Mouse (Mus musculus) c-Kit-positive CD71-positive TER-119-positive erythroid progenitor cells, embryonic 14.5 days (primary cell): ENCODE measurements around the gene Sit1.
A peak's percentile ranks its signal among the peaks of the same experiment; 100 is the strongest.
"Not testable (repeated sequence)": the region's sequence is repeated elsewhere in the genome, so short reads cannot be mapped to it uniquely, and the experiment has no call there.

Experiments used
- DNase-seq: peaks from one replicate; pipeline ENCODE4 v3.0.0-alpha.2; 2013; ENCODE audit warnings: low spot score

The Sit1 gene

GRCm38 (mm10) chr4:43499407-43500333 is 16.1 kb upstream of the Sit1 start, which contains the start of gene Arhgef39:
Gene Arhgef39, minus strand, starts transcription at chr4:43499695.
- peak; percentile 85 for DNase-seq

- no peak for DNase-seq
These were observed 15.4 kb upstream of the Sit1 start for GRCm38 (mm10) chr4:43498983-43499382.

GRCm38 (mm10) chr4:43497946-43498345 is 14.4 kb upstream of the Sit1 start:
- DNase-seq, result no peak

GRCm38 (mm10) chr4:43497405-43497804 is 13.9 kb upstream of the Sit1 start:
- no peak for DNase-seq

DNA sequence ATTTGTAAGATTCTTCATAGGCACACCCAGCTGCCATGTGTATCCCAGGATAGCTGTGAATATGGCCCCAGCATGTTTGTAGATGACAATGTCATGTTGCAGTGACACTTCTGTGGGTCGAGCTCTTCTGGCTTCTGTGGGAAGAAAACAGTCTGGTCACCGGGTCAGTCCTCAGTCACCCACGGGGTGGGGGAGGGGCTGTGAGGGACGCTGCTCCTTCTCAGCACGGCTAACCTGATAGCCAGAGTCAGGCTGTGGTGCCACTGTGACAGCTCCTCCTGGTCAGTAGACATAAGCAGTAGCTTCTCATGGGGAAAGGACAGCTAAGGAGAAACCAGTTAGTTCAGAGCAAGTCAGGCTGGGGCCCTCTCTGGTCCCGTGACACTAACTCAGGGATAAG is 13.1 kb upstream of the Sit1 start:
- DNase-seq, result no peak

DNA sequence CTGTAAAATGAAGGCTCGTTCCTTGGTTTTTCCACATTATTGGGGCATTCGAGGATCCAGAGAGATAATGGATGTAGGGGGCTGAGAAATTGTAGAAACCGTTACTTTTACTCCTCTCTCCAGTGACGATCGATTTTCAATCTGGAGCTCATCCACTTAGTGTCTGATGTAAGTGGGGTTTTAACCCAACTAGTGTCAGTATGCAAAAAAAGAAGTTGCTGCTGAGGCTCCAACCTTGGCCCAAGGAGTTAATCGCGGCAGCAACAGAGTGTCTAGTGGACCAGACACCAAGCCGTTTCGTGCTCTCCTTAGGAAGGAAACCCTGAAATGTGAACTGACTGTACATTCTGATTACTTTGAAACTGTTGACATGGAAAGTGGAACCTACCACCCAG is 10.3 kb upstream of the Sit1 start:
- DNase-seq, result peak; percentile 46

- peak; percentile 95 for DNase-seq
These were observed 9.8 kb upstream of the Sit1 start for GRCm38 (mm10) chr4:43493186-43493845.

GRCm38 (mm10) chr4:43492821-43493185 is 9.3 kb upstream of the Sit1 start, which contains the start of gene Ccdc107:
Gene Ccdc107, plus strand, starts transcription at chr4:43492900.
- DNase-seq, result peak; percentile 91

GRCm38 (mm10) chr4:43492101-43492820 is 8.7 kb upstream of the Sit1 start:
- DNase-seq, result no peak

DNA sequence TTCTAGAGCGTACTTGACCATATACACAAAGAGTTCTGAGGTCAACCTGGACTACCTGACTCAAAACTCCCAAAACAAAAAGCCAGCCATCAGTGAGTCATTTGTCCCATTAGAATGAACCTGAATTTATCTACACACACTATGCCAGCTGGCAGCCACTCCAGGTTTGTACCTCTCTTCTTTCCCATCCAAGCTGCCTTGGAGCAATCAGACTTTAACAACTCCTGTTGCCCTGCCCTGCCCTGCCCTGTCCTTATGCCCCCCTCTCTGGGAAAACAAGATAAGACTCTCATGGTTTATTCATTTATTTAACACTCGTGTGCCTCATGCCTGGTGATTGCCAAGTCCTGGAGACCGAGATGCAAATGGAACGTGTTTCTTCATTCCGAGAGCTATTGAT is 7.3 kb upstream of the Sit1 start:
- peak; percentile 61 for DNase-seq

- no peak for DNase-seq
These were observed 6.1 kb upstream of the Sit1 start for GRCm38 (mm10) chr4:43489611-43490010.

DNA sequence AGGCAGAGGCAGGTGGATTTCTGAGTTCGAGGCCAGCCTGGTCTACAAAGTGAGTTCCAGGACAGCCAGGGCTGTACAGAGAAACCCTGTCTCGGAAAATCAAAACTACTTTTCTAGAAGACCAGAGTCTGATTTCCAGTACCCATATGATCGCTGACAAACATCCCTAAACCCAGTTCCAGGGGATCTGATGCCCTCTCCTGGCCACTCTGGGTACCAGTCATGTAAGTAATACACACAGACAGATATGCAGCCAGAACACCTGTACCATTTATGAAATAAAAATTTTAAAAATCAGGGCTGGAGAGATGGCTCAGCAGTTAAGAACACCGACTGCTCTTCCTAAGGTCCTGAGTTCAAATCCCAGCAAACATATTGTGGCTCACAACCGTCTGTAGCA is 2.1 kb upstream of the Sit1 start:
- DNase-seq, result not testable (repeated sequence)

DNA sequence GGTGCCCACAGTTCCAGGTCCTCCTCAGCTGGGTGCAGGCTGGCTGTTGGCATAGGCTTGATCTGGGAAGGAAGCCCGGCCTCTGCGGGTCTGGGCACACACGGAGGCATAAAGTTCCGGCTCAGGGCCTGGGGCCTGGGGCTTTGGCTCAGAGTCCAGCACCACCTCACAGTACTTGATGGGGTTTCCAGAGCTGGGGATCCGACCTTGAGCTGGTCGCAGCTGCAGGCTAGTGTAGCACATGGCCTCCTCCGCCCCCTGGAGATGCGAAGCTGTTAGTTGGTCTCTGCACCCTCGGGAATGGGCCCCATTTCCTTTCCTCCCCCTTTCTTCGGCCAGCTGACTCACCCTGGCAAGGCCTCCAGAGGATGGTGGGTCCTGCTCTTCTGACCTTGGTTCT is 943 bp downstream of the Sit1 start:
- no peak for DNase-seq

GRCm38 (mm10) chr4:43481894-43482456 is 1.6 kb downstream of the Sit1 start:
- no peak for DNase-seq

DNA sequence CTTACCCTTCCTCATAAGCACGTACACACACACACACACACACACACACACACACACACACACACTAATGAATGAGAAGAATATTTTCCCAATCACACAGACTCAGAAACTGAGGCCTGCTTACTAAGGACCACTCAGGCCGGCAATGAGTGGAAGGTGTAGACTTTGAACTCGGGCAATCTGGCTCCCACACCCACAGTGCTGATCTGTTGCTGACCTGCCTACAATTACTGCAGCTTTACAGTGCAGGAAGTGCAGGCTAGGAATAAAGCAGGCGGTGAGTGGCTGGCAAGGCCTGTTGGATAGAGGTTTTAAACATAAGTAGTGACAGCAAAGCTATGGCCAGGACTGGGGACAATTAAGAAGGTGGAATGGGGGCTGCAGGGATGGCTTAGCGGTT is 2.5 kb downstream of the Sit1 start:
- DNase-seq, result no peak

DNA sequence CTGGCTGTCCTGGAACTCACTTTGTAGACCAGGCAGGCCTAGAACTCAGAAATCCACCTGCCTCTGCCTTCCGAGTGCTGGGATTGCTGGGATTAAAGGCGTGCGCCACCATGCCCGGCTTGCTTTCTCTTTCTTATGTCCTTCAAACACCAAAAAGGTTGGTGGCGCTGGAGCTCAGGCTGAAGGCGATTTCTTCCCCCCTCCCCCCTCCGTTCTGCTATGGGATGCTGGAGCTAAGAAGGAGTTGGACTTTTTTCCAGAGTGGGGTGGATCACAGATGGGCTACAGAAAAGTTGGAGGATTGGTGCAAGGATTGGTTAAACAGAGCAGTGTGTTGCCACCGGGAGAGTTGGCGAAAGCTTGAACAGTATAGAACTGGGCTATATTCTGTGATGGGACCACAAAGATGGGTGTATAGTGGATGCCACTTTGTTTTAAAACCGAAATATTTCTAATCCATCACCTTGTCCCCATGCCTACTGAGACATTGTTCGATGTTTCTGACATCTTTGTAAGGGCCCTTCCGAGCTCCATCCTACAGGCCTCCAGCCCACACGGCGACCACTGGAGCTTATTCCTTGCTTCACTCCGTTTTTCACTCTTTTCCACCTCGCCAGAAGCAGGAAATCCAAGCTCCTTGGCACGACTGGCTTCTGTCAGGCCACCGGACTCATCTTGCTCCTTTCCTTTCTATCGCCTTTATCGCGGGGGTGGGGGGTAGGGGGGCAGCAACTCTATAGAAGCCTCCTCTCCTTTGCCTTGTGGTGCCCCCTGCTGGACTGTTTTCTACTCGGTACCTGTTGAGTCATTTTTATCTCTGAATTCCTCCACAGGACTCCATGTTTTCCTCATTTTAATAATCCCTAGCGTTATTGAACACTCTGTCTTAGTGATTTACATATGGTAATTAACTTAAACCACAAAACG is 4.4 kb downstream of the Sit1 start:
- DNase-seq, result peak; percentile 63

GRCm38 (mm10) chr4:43478534-43478858 is 5.0 kb downstream of the Sit1 start:
- DNase-seq, result no peak

DNA sequence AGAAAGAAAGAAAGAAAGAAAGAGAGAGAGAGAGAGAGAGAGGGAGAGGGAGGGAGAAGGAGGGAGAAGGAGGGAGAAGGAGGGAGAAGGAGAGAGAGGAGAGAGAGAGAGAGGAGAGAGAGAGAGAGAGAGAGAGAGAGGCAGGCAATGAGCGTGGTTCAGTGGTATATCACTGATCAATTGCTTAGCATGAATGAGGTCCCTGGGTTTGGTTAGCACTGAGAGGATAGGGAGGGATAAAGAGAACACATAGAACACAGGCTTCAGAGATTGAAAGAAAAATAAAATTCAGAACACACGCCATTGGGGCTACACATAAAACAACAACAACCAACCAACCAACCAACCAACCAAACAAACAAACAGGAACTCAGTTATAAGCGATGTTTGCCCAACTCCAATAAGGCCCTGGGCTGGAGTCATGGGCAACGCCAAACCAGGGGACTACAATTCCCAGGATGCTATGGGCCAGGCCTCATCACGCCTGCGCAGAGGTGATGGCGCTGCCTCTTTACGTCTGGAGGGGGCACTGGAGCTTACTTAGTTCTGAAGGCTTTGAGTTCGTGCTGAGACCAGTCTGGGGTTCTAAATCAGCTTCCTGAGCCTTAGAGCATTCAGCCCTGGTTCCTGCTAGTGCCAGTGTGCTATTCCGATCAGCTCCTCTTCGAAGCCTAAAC is 5.5 kb downstream of the Sit1 start:
- DNase-seq, result peak; percentile 87

- no peak for DNase-seq
These were observed 6.9 kb downstream of the Sit1 start for GRCm38 (mm10) chr4:43476604-43477003.

DNA sequence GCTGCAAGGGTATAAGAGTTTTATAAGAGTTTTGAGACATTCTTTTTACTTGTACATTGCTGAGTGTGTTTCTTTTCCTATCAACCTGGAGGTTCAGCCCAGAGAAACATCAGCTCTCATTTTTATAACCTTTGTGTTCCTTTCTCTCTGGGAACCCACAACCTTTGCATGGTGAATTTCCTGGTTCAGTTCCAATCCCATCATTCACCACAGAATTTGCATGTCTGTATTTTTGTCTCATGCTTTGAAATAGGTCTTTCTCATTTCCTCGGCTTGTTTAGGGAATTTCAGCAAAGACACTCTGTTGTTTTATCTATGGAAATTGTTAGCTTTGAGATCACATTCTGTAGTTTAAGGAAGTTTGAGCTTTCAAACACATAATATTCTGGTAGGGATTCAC is 9.9 kb downstream of the Sit1 start:
- no peak for DNase-seq

DNA sequence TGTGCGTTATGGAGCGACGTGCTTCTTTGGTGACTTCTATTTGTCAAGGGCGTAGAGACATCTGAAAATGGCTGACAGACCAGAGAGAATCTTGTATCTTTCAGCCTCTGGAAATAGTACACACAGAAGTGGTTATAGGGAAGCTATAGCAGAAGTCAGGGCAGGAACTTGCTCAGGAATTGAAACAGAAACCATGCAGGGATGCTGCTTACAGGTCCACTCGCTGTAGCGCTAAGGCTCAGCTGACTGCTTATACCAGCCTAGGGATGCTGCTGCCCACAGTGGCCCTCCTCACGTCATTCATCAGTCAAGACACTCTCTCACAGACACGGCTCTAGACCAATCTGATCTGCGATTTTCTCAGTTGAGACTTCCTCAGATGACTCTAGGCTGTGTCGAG is 13.2 kb downstream of the Sit1 start:
- DNase-seq, result no peak
